Mouse (Mus musculus) ES-Bruce4 (cell line): ENCODE results near the gene Tlr6. TPM values are rescaled to one million over a fixed set of nuclear protein-coding genes. Genes with fewer than 3 reads are reported as not detected.

ENCODE experiments used
- H3K27ac ChIP-seq: 2 replicates; pipeline ENCODE4 v1.5.1; 2012; ENCODE audit warnings: low read length, inconsistent platforms; ENCODE audit not compliant: insufficient read depth
- H3K27me3 ChIP-seq: 2 replicates; pipeline ENCODE4 v1.6.1; 2012; ENCODE audit warnings: mild to moderate bottlenecking, low read length, inconsistent platforms; ENCODE audit not compliant: control insufficient read depth, poor library complexity, insufficient read depth, severe bottlenecking
- H3K36me3 ChIP-seq: 2 replicates; pipeline ENCODE4 v1.6.1; 2012; ENCODE audit warnings: inconsistent platforms, mild to moderate bottlenecking, low read length, moderate library complexity; ENCODE audit not compliant: control insufficient read depth, poor library complexity, insufficient read depth, severe bottlenecking
- H3K4me1 ChIP-seq: one replicate; pipeline ENCODE4 v1.8.1; 2011; ENCODE audit warnings: low read length; ENCODE audit not compliant: control insufficient read depth, insufficient read depth
- H3K4me3 ChIP-seq: 2 replicates; pipeline ENCODE4 v1.5.1; 2011; ENCODE audit warnings: low read depth, mild to moderate bottlenecking, low read length
- H3K9ac ChIP-seq: 2 replicates; pipeline ENCODE4 v1.6.1; 2012; ENCODE audit warnings: low read depth, mild to moderate bottlenecking, inconsistent platforms; ENCODE audit not compliant: poor library complexity, severe bottlenecking
- H3K9me3 ChIP-seq: replicated peaks from 2 replicates; pipeline ENCODE4 v1.6.1; 2012; ENCODE audit warnings: mild to moderate bottlenecking, low read length, inconsistent platforms; ENCODE audit not compliant: control insufficient read depth, poor library complexity, insufficient read depth, severe bottlenecking
- CTCF ChIP-seq: IDR thresholded peaks from one replicate; pipeline ENCODE4 v1.8.1; 2011; ENCODE audit warnings: low read depth, low read length
- EP300 ChIP-seq: IDR thresholded peaks from 2 replicates; pipeline ENCODE4 v1.6.1; 2011; ENCODE audit warnings: low read depth, low read length; ENCODE audit not compliant: insufficient read depth
- POLR2A ChIP-seq: IDR thresholded peaks from one replicate; pipeline ENCODE4 v1.8.1; 2011; ENCODE audit warnings: low read length; ENCODE audit not compliant: insufficient read depth
- polyA plus RNA-seq: library from polyadenylated mRNA; stranded (reverse); fragments of >200 nt; gene quantifications from 2 replicates; pipeline ENCODE4 v1.2.4, GENCODE M21; 2011; ENCODE audit warnings: low read depth; ENCODE audit not compliant: missing spikeins, insufficient read depth, insufficient read length

The Tlr6 gene
- polyA plus RNA-seq, 1 experiment, result 1.0 TPM

DNA sequence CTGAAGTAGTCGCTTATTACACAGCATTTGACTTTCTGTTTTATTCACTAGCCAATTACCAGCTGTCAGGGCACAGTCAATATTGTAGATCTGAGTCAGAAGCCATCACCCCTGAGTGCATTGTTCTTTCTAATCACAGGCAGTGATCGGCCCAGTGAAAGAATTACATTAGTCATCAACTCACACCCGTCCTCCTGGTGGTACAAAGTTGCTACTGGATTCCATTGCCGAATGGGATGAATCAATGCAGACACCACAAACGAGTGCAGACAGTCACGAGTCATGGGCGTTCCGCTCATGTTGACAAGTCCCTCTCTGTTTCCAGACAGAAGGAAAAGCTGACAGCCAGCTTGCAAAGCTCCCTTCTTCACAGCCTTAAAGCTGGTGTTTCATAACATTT, 32.6 kb upstream of the Tlr6 start:
- Histone ChIP-seq H3K36me3 (no peaks in the 10 kb centered on the region), H3K9ac (no peak overlapping the region), H3K9me3 (no peaks in the 10 kb centered on the region), H3K4me1 (no peaks in the 10 kb centered on the region), H3K27ac (no peak overlapping the region), H3K4me3 (no peak overlapping the region), H3K27me3 (no peaks in the 10 kb centered on the region)
- no peak for TF ChIP-seq POLR2A
- no peak for TF ChIP-seq CTCF
- no peak for TF ChIP-seq EP300

DNA sequence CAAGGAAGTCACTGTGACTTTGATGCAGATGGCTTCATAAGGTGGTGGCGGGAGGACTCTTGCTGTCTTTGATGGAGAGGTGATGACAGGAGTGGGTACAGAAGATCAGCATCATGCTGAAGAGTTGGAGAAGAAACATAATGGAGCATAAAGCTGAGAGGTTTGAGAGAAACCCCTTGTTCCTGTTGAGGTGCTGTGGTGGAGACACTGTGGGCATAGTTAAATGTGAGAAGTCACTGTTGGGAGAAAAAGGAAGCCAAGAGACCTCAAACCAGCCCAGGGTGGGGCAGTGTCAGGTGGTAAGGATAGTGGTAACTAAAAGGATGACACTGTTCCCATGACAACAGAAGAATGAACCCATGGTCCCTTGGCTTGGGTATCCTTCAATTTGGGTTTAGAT, 30.0 kb upstream of the Tlr6 start:
- no peak for TF ChIP-seq CTCF
- TF ChIP-seq EP300, result no peak
- no peak for TF ChIP-seq POLR2A
- Histone ChIP-seq H3K27ac (no peak overlapping the region), H3K9ac (no peak overlapping the region), H3K4me1 (no peaks in the 10 kb centered on the region), H3K9me3 (no peaks in the 10 kb centered on the region), H3K27me3 (no peaks in the 10 kb centered on the region), H3K4me3 (no peak overlapping the region), H3K36me3 (no peaks in the 10 kb centered on the region)

DNA sequence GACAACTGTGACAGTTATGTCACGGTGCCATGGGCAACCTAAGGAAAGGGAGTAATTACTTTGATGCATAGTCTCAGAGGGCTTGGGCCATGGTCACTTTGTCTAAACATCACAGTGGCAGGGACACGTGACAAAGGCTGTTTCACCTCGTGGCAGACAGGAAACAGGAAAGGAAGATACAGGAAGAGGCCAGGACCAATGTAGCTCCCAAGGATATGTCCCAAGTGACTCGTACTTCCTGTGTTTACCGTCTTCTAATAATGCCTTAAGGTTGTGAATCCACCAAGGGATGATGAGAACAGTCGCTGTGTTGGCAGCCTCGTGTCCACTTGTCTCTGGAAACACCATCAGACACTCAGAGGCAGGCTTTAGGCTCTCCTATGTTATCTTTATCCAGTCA, 26.1 kb upstream of the Tlr6 start:
- H3K36me3 ChIP-seq, result no peaks in the 10 kb centered on the region
- no peak overlapping the region for H3K27ac ChIP-seq
- H3K27me3 ChIP-seq, result no peaks in the 10 kb centered on the region
- H3K9me3 ChIP-seq, result no peaks in the 10 kb centered on the region
- no peaks in the 10 kb centered on the region for H3K4me1 ChIP-seq
- no peak overlapping the region for H3K9ac ChIP-seq
- TF ChIP-seq POLR2A (no peak), EP300 (no peak), CTCF (no peak)
- H3K4me3 ChIP-seq, result no peak overlapping the region

DNA sequence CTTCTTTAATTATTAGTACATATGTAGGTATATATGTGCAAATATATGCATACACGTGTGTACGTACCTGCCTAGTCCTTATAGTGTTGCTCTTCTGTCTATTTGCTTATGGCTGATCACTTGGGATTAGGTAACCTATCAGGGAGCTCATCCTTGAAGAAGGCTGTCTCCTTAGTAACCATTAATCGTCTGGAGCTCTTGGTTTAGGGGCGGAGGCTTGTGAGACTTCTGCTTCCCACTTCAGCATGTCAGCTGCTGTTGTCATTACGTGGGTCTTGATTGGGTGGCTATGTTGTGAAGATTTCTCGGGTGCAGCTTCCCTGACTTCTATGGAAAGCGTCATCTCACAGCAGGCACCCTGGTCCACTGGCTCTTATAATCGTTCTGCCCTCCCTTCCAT, 17.2 kb upstream of the Tlr6 start:
- Histone ChIP-seq H3K9me3 (no peaks in the 10 kb centered on the region), H3K9ac (no peak overlapping the region), H3K36me3 (no peaks in the 10 kb centered on the region), H3K4me1 (no peaks in the 10 kb centered on the region), H3K4me3 (no peak overlapping the region), H3K27ac (no peak overlapping the region), H3K27me3 (no peaks in the 10 kb centered on the region)
- no peak for TF ChIP-seq CTCF
- TF ChIP-seq EP300, result no peak
- no peak for TF ChIP-seq POLR2A

DNA sequence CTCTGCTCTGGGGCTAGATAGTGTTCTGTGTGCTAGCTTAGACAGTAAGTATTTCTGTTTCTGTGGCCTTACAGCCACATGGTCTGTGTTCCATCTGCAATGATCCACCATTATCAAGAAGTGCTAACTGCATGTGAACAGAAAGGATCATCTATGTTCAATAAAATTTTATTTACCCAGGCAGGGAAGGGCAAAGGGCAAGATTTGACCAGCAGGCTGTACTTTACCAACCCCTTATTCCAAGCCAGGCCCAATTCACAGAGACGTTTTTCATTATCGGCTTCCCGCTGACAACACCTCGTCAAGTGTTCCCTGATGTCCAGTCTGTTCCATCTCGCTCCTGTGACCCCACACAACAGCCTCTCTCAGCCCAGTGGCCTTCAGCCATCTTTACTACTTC, 15.2 kb upstream of the Tlr6 start:
- H3K27me3 ChIP-seq, result 0 out of 2 replicates have a peak, but pooled peaks cover under 1% of the 10 kb centered on the region
- no peak overlapping the region for H3K4me3 ChIP-seq
- no peaks in the 10 kb centered on the region for H3K36me3 ChIP-seq
- H3K4me1 ChIP-seq, result no peaks in the 10 kb centered on the region
- no peaks in the 10 kb centered on the region for H3K9me3 ChIP-seq
- H3K27ac ChIP-seq, result no peak overlapping the region
- TF ChIP-seq EP300, result no peak
- TF ChIP-seq POLR2A, result no peak
- no peak for TF ChIP-seq CTCF
- no peak overlapping the region for H3K9ac ChIP-seq

DNA sequence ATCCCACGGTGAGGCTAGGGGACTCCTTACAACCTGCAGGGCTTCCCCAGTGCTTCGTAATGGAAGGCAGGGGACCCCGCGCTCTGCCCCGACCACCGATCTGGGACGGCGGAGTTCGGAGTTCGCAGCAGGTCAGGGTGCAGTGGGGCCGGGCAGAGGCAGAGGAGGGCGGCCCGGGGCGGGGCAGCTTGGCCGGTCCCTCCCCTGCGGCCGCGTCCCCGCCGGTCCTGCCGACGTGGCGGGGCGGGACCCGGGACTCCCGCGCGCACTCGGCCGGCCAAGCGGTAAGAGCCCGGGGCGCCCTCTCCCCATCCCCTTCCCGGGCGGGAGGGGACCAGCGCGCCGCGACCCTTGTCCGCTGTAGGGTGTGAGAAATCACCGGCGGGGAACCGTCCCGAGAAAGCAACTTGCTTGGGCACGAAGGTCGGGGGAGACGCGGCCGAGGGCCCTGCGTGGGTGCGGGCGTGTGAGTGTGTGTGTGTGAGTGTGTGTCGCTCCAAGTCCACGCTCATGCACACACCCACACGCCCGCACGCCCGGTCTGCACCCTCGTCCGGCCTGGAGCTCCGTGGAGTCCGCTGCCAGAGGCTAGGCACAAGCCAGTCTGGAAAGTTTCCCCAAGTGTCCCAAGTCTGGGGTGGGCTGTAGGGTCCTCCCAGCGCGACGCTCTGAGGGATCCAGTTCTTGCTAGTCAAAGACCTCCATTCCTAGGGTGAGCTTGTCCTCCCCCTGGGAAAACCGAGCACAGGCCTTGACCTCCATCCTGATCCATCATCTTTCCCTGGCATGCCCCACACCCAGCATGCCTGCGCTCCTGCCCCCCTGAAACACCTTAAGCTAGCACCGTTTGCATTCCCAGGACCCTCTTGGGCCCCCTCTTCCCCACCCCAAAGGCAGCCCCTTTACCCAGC, 10.2 kb upstream of the Tlr6 start, which contains the start of gene Fam114a1:
TSS of gene Fam114a1 (plus strand) at position 211 of the 911 bp plus-strand sequence.
- Histone ChIP-seq H3K4me3 (peak within 1 kb of the TSS; percentile 87), H3K36me3 (no peaks in the 10 kb centered on the region), H3K27ac (no peak within 1 kb of the TSS), H3K9ac (peak within 1 kb of the TSS; percentile 63), H3K4me1 (no peaks in the 10 kb centered on the region), H3K9me3 (no peaks in the 10 kb centered on the region), H3K27me3 (0 out of 2 replicates have a peak, but pooled peaks cover 2% of the 10 kb centered on the region)
- TF ChIP-seq EP300, result no peak
- TF ChIP-seq POLR2A, result no peak
- no peak for TF ChIP-seq CTCF
